Mouse (Mus musculus): Measurements from ENCODE around the gene Tex29. TPM values are rescaled to one million over a fixed set of nuclear protein-coding genes. Genes with fewer than 3 reads are reported as not detected.
"Not testable (repeated sequence)": the region's sequence is repeated elsewhere in the genome, so short reads cannot be mapped to it uniquely, and the experiment has no call there.

Gene Tex29
- polyA plus RNA-seq, 1 experiment from 2014 or later = 0.24 TPM

- peaks cover 4% of the 10 kb centered on the region for H3K36me3 ChIP-seq (ENCODE audit: control insufficient read depth, insufficient read depth, low read length)
- H3K27ac ChIP-seq (ENCODE audit: low read depth, low read length) = no peak overlapping the region
- DNase-seq (ENCODE audit: low spot score) (no peak), ATAC-seq (replicated peaks; ENCODE audit: low FRiP score) (no peak)
- H3K4me2 ChIP-seq (ENCODE audit: low read depth, low read length, severe bottlenecking) = no peak overlapping the region
- 91% methylated on average over 16 of the region's 16 CpGs for WGBS
- H3K4me3 ChIP-seq (ENCODE audit: low read depth, low read length) = no peak overlapping the region
- no peaks in the 10 kb centered on the region for H3K27me3 ChIP-seq (ENCODE audit: control insufficient read depth, insufficient read depth, low read length)
- H3K9me3 ChIP-seq (ENCODE audit: control insufficient read depth, low read length) = no peaks in the 10 kb centered on the region
- H3K4me1 ChIP-seq (replicated peaks; ENCODE audit: control insufficient read depth, insufficient read depth, low read length) = 0 out of 2 replicates have a peak, but pooled peaks cover 2% of the 10 kb centered on the region
- H3K9ac ChIP-seq (ENCODE audit: low read length) = no peak overlapping the region
Measured at GRCm38 (mm10) chr8:11834691-11835090, 5.6 kb upstream of the Tex29 start.

GRCm38 (mm10) chr8:11841571-11841970 is 1.3 kb downstream of the Tex29 start:
- Histone ChIP-seq H3K27ac (ENCODE audit: low read depth, low read length) (no peak overlapping the region), H3K4me2 (ENCODE audit: low read depth, low read length, severe bottlenecking) (no peak overlapping the region)
- no peak for DNase-seq (ENCODE audit: low spot score)

GRCm38 (mm10) chr8:11842757-11843156 is 2.5 kb downstream of the Tex29 start:
- H3K4me2 ChIP-seq (ENCODE audit: low read depth, low read length, severe bottlenecking) = no peak overlapping the region
- no peaks in the 10 kb centered on the region for H3K36me3 ChIP-seq (ENCODE audit: control insufficient read depth, insufficient read depth, low read length)
- H3K9ac ChIP-seq (ENCODE audit: low read length) = no peak overlapping the region
- ATAC-seq (replicated peaks; ENCODE audit: low FRiP score) = no peak
- no peaks in the 10 kb centered on the region for H3K27me3 ChIP-seq (ENCODE audit: control insufficient read depth, insufficient read depth, low read length)
- 88% methylated on average over 8 of the region's 8 CpGs for WGBS
- no peak overlapping the region for H3K4me3 ChIP-seq (ENCODE audit: low read depth, low read length)
- no peaks in the 10 kb centered on the region for H3K9me3 ChIP-seq (ENCODE audit: control insufficient read depth, low read length)
- DNase-seq (ENCODE audit: low spot score) = no peak
- H3K27ac ChIP-seq (ENCODE audit: low read depth, low read length) = no peak overlapping the region
- H3K4me1 ChIP-seq (replicated peaks; ENCODE audit: control insufficient read depth, insufficient read depth, low read length) = peaks cover 5% of the 10 kb centered on the region; the same call in 1 of the 2 replicates

More at GRCm38 (mm10) chr8:11841571-11841970, 1.3 kb downstream of the Tex29 start:
- Histone ChIP-seq H3K4me1 (replicated peaks; ENCODE audit: control insufficient read depth, insufficient read depth, low read length) (peaks cover 5% of the 10 kb centered on the region; the same call in 1 of the 2 replicates), H3K36me3 (ENCODE audit: control insufficient read depth, insufficient read depth, low read length) (no peaks in the 10 kb centered on the region), H3K27me3 (ENCODE audit: control insufficient read depth, insufficient read depth, low read length) (no peaks in the 10 kb centered on the region), H3K4me3 (ENCODE audit: low read depth, low read length) (no peak overlapping the region), H3K9me3 (ENCODE audit: control insufficient read depth, low read length) (no peaks in the 10 kb centered on the region), H3K9ac (ENCODE audit: low read length) (peak overlapping the region; percentile 20; the same call in 1 of the 2 replicates)
- 48% methylated on average over 8 of the region's 8 CpGs for WGBS
- ATAC-seq (replicated peaks; ENCODE audit: low FRiP score) = no peak

GRCm38 (mm10) chr8:11843677-11844315 is 3.5 kb downstream of the Tex29 start:
- Histone ChIP-seq H3K9ac (ENCODE audit: low read length) (no peak overlapping the region), H3K4me2 (ENCODE audit: low read depth, low read length, severe bottlenecking) (no peak overlapping the region), H3K4me1 (replicated peaks; ENCODE audit: control insufficient read depth, insufficient read depth, low read length) (peaks cover 5% of the 10 kb centered on the region; the same call in 1 of the 2 replicates), H3K4me3 (ENCODE audit: low read depth, low read length) (no peak overlapping the region), H3K27me3 (ENCODE audit: control insufficient read depth, insufficient read depth, low read length) (no peaks in the 10 kb centered on the region), H3K9me3 (ENCODE audit: control insufficient read depth, low read length) (no peaks in the 10 kb centered on the region), H3K27ac (ENCODE audit: low read depth, low read length) (no peak overlapping the region), H3K36me3 (ENCODE audit: control insufficient read depth, insufficient read depth, low read length) (no peaks in the 10 kb centered on the region)
- 83% methylated on average over 13 of the region's 13 CpGs for WGBS
- ATAC-seq (replicated peaks; ENCODE audit: low FRiP score) (no peak), DNase-seq (ENCODE audit: low spot score) (no peak)

GRCm38 (mm10) chr8:11844316-11844685 is 4.0 kb downstream of the Tex29 start:
- no peaks in the 10 kb centered on the region for H3K9me3 ChIP-seq (ENCODE audit: control insufficient read depth, low read length)
- DNase-seq (ENCODE audit: low spot score) (no peak), ATAC-seq (replicated peaks; ENCODE audit: low FRiP score) (no peak)
- H3K4me3 ChIP-seq (ENCODE audit: low read depth, low read length) = no peak overlapping the region
- H3K27ac ChIP-seq (ENCODE audit: low read depth, low read length) = no peak overlapping the region
- no peaks in the 10 kb centered on the region for H3K27me3 ChIP-seq (ENCODE audit: control insufficient read depth, insufficient read depth, low read length)
- no peak overlapping the region for H3K9ac ChIP-seq (ENCODE audit: low read length)
- H3K4me1 ChIP-seq (replicated peaks; ENCODE audit: control insufficient read depth, insufficient read depth, low read length) = peaks cover 5% of the 10 kb centered on the region; the same call in 1 of the 2 replicates
- H3K36me3 ChIP-seq (ENCODE audit: control insufficient read depth, insufficient read depth, low read length) = no peaks in the 10 kb centered on the region
- H3K4me2 ChIP-seq (ENCODE audit: low read depth, low read length, severe bottlenecking) = no peak overlapping the region
- 90% methylated on average over 7 of the region's 7 CpGs for WGBS

- DNase-seq (ENCODE audit: low spot score) = no peak
- Histone ChIP-seq H3K9ac (ENCODE audit: low read length) (no peak overlapping the region), H3K9me3 (ENCODE audit: control insufficient read depth, low read length) (no peaks in the 10 kb centered on the region), H3K4me3 (ENCODE audit: low read depth, low read length) (no peak overlapping the region), H3K27me3 (ENCODE audit: control insufficient read depth, insufficient read depth, low read length) (no peaks in the 10 kb centered on the region), H3K27ac (ENCODE audit: low read depth, low read length) (no peak overlapping the region), H3K36me3 (ENCODE audit: control insufficient read depth, insufficient read depth, low read length) (no peaks in the 10 kb centered on the region), H3K4me2 (ENCODE audit: low read depth, low read length, severe bottlenecking) (no peak overlapping the region), H3K4me1 (replicated peaks; ENCODE audit: control insufficient read depth, insufficient read depth, low read length) (0 out of 2 replicates have a peak, but pooled peaks cover under 1% of the 10 kb centered on the region)
- 91% methylated on average over 6 of the region's 6 CpGs for WGBS
- no peak for ATAC-seq (replicated peaks; ENCODE audit: low FRiP score)
Measured at GRCm38 (mm10) chr8:11846807-11847206, 6.5 kb downstream of the Tex29 start.

- Histone ChIP-seq H3K9me3 (ENCODE audit: control insufficient read depth, low read length) (no peaks in the 10 kb centered on the region), H3K4me3 (ENCODE audit: low read depth, low read length) (no peak overlapping the region), H3K4me1 (replicated peaks; ENCODE audit: control insufficient read depth, insufficient read depth, low read length) (no peaks in the 10 kb centered on the region), H3K36me3 (ENCODE audit: control insufficient read depth, insufficient read depth, low read length) (no peaks in the 10 kb centered on the region), H3K27me3 (ENCODE audit: control insufficient read depth, insufficient read depth, low read length) (no peaks in the 10 kb centered on the region), H3K4me2 (ENCODE audit: low read depth, low read length, severe bottlenecking) (no peak overlapping the region), H3K9ac (ENCODE audit: low read length) (no peak overlapping the region), H3K27ac (ENCODE audit: low read depth, low read length) (no peak overlapping the region)
- DNase-seq (ENCODE audit: low spot score) (no peak), ATAC-seq (replicated peaks; ENCODE audit: low FRiP score) (no peak)
Measured at GRCm38 (mm10) chr8:11867832-11868231, 27.6 kb downstream of the Tex29 start.

GRCm38 (mm10) chr8:11874227-11874626 is 34.0 kb downstream of the Tex29 start:
- H3K9ac ChIP-seq (ENCODE audit: low read length); H3K4me3 ChIP-seq (ENCODE audit: low read depth, low read length); ATAC-seq (replicated peaks; ENCODE audit: low FRiP score); H3K4me1 ChIP-seq (replicated peaks; ENCODE audit: control insufficient read depth, insufficient read depth, low read length); H3K27ac ChIP-seq (ENCODE audit: low read depth, low read length); H3K4me2 ChIP-seq (ENCODE audit: low read depth, low read length, severe bottlenecking); H3K9me3 ChIP-seq (ENCODE audit: control insufficient read depth, low read length); DNase-seq (ENCODE audit: low spot score); H3K27me3 ChIP-seq (ENCODE audit: control insufficient read depth, insufficient read depth, low read length); H3K36me3 ChIP-seq (ENCODE audit: control insufficient read depth, insufficient read depth, low read length): not testable (repeated sequence)
- WGBS = 95% methylated on average over 6 of the region's 6 CpGs

GRCm38 (mm10) chr8:11884646-11885045 is 44.4 kb downstream of the Tex29 start:
- H3K27me3 ChIP-seq (ENCODE audit: control insufficient read depth, insufficient read depth, low read length) = no peaks in the 10 kb centered on the region
- H3K27ac ChIP-seq (ENCODE audit: low read depth, low read length) = no peak overlapping the region
- no peaks in the 10 kb centered on the region for H3K36me3 ChIP-seq (ENCODE audit: control insufficient read depth, insufficient read depth, low read length)
- WGBS = 98% methylated on average over 3 of the region's 3 CpGs
- no peaks in the 10 kb centered on the region for H3K9me3 ChIP-seq (ENCODE audit: control insufficient read depth, low read length)
- DNase-seq (ENCODE audit: low spot score) = no peak
- H3K4me3 ChIP-seq (ENCODE audit: low read depth, low read length) = no peak overlapping the region
- no peak for ATAC-seq (replicated peaks; ENCODE audit: low FRiP score)
- no peak overlapping the region for H3K9ac ChIP-seq (ENCODE audit: low read length)
- no peak overlapping the region for H3K4me2 ChIP-seq (ENCODE audit: low read depth, low read length, severe bottlenecking)
- H3K4me1 ChIP-seq (replicated peaks; ENCODE audit: control insufficient read depth, insufficient read depth, low read length) = peaks cover 15% of the 10 kb centered on the region

Measured in forebrain, embryonic 11.5 days (tissue).